18 mouse cellular contexts compared by ENCODE assay signal in the genomic region with DNA sequence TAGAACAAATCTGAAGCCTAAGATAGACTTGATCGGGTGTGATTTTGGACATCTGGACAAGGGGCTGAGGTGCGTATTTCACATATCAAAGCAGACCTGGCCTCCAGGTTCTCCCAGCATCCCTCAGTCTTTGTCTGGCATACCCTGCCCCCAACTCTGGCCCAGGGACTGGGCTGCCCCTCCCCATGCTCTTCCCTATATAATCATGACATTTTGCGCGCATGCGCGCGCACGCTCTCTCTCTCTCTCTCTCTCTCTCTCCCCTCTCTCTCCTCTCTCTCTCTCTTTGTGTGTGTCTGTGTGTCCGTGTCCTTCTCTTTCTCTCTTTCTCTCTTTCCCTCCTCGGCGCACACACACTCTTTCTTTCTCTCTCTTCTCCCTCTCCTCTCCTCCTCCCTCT. TPM values are rescaled to one million over a fixed set of nuclear protein-coding genes. Genes with fewer than 3 reads are reported as not detected.
DNase-seq lines count a peak whose midpoint lies in the region; ATAC-seq and TF ChIP-seq lines count a peak whose summit lies in the region.
"Had no signal": no experiment of that assay in that cellular context is flagged by ENCODE, and none has a peak within 500 bp of the region (broad histone marks: within the 10 kb centered on the region; RNA-seq: fewer than 3 reads in every experiment).

No protein-coding gene starts in this region.

- no peak for DNase-seq in hindbrain, embryonic 11.5 days (ENCODE audit: low spot score)
- peak; percentile 33 for DNase-seq in hindbrain, postnatal 0 days (ENCODE audit: low spot score)
- DNase-seq in MN1 (ENCODE audit: low spot score), result no peak
- DNase-seq in heart, postnatal 4 days, result no peak
- no peak for DNase-seq in right cerebral cortex, adult 18-20 months
- DNase-seq: adrenal gland, adult 8-10 months; cerebellum, adult 8-10 months; liver, embryonic 13.5 days had no signal

- H3K9ac ChIP-seq in hindbrain, embryonic 13.5 days, result 0 out of 2 replicates have a peak overlapping the region, but pooled peaks have one; percentile 39
- no peak overlapping the region for H3K9ac ChIP-seq in hindbrain, embryonic 11.5 days (ENCODE audit: low read depth, low read length)
- no peak overlapping the region for H3K9ac ChIP-seq in forebrain, embryonic 12.5 days
- no peak overlapping the region; the same call in 1 of the 2 replicates for H3K9ac ChIP-seq in hindbrain, postnatal 0 days (replicated peaks; ENCODE audit: low read length)
- H3K9ac ChIP-seq in neural tube, embryonic 12.5 days, result no peak overlapping the region
- H3K9ac ChIP-seq: kidney, embryonic 15.5 days; liver, embryonic 13.5 days; stomach, embryonic 15.5 days had no signal

- WGBS in hindbrain, embryonic 13.5 days, result 77% methylated on average over 11 of the region's 11 CpGs
- 91% methylated on average over 11 of the region's 11 CpGs for WGBS in hindbrain, embryonic 11.5 days
- WGBS in forebrain, embryonic 12.5 days, result 83% methylated on average over 11 of the region's 11 CpGs
- WGBS in hindbrain, postnatal 0 days, result 75% methylated on average over 11 of the region's 11 CpGs
- 78% methylated on average over 11 of the region's 11 CpGs for WGBS in neural tube, embryonic 12.5 days

- no peaks in the 10 kb centered on the region for H3K27me3 ChIP-seq in hindbrain, embryonic 13.5 days
- no peaks in the 10 kb centered on the region for H3K27me3 ChIP-seq in hindbrain, embryonic 11.5 days (ENCODE audit: control insufficient read depth, insufficient read depth, low read length)
- no peaks in the 10 kb centered on the region for H3K27me3 ChIP-seq in forebrain, embryonic 12.5 days
- no peaks in the 10 kb centered on the region for H3K27me3 ChIP-seq in hindbrain, postnatal 0 days (ENCODE audit: insufficient read depth, low read length)
- no peaks in the 10 kb centered on the region for H3K27me3 ChIP-seq in neural tube, embryonic 12.5 days (replicated peaks)
- H3K27me3 ChIP-seq: kidney, embryonic 15.5 days; stomach, embryonic 15.5 days had no signal

- 0 out of 2 replicates have a peak, but pooled peaks have one; percentile 46 for ATAC-seq in hindbrain, embryonic 13.5 days (ENCODE audit: low FRiP score)
- ATAC-seq in hindbrain, embryonic 11.5 days (ENCODE audit: low FRiP score), result no peak
- ATAC-seq in forebrain, embryonic 12.5 days (ENCODE audit: low FRiP score), result peak; percentile 43; the same call in 1 of the 2 replicates
- ATAC-seq in hindbrain, postnatal 0 days, result peak; percentile 41; the same call in 1 of the 2 replicates
- ATAC-seq in neural tube, embryonic 12.5 days (ENCODE audit: low FRiP score, low read depth), result peak; percentile 76
- ATAC-seq: inflammation-experienced regulatory T-cells, adult 6 months had no signal

- H3K27ac ChIP-seq in hindbrain, embryonic 13.5 days, result peak overlapping the region; percentile 83
- no peak overlapping the region for H3K27ac ChIP-seq in hindbrain, embryonic 11.5 days (ENCODE audit: low read depth, low read length)
- peak overlapping the region; percentile 76 for H3K27ac ChIP-seq in forebrain, embryonic 12.5 days
- peak overlapping the region; percentile 43 for H3K27ac ChIP-seq in hindbrain, postnatal 0 days
- peak overlapping the region; percentile 67 for H3K27ac ChIP-seq in neural tube, embryonic 12.5 days
- H3K27ac ChIP-seq: kidney, embryonic 15.5 days; liver, embryonic 13.5 days; stomach, embryonic 15.5 days had no signal

- H3K36me3 ChIP-seq in hindbrain, embryonic 13.5 days, result no peaks in the 10 kb centered on the region
- H3K36me3 ChIP-seq in hindbrain, embryonic 11.5 days (ENCODE audit: control insufficient read depth, insufficient read depth, low read length), result no peaks in the 10 kb centered on the region
- H3K36me3 ChIP-seq in forebrain, embryonic 12.5 days (replicated peaks), result no peaks in the 10 kb centered on the region
- H3K36me3 ChIP-seq in hindbrain, postnatal 0 days (ENCODE audit: insufficient read depth, low read length), result no peaks in the 10 kb centered on the region
- no peaks in the 10 kb centered on the region for H3K36me3 ChIP-seq in neural tube, embryonic 12.5 days
- H3K36me3 ChIP-seq: kidney, embryonic 15.5 days; liver, embryonic 13.5 days; stomach, embryonic 15.5 days had no signal

- TF ChIP-seq CTCF in hindbrain, postnatal 0 days (IDR thresholded peaks at IDR 0.05; ENCODE audit: low read depth), result no peak

- H3K4me3 ChIP-seq in hindbrain, embryonic 13.5 days, result no peak overlapping the region
- no peak overlapping the region for H3K4me3 ChIP-seq in hindbrain, embryonic 11.5 days (ENCODE audit: low read depth, low read length)
- H3K4me3 ChIP-seq in forebrain, embryonic 12.5 days (replicated peaks), result no peak overlapping the region
- no peak overlapping the region for H3K4me3 ChIP-seq in hindbrain, postnatal 0 days (ENCODE audit: low read length)
- no peak overlapping the region for H3K4me3 ChIP-seq in neural tube, embryonic 12.5 days
- H3K4me3 ChIP-seq: kidney, embryonic 15.5 days; liver, embryonic 13.5 days; stomach, embryonic 15.5 days had no signal

- H3K4me2 ChIP-seq in hindbrain, embryonic 13.5 days, result no peak overlapping the region
- no peak overlapping the region for H3K4me2 ChIP-seq in hindbrain, embryonic 11.5 days (replicated peaks; ENCODE audit: low read depth, low read length)
- H3K4me2 ChIP-seq in forebrain, embryonic 12.5 days, result no peak overlapping the region
- no peak overlapping the region for H3K4me2 ChIP-seq in hindbrain, postnatal 0 days (ENCODE audit: low read depth, low read length)
- 0 out of 2 replicates have a peak overlapping the region, but pooled peaks have one; percentile 18 for H3K4me2 ChIP-seq in neural tube, embryonic 12.5 days (replicated peaks)
- H3K4me2 ChIP-seq: kidney, embryonic 15.5 days; liver, embryonic 13.5 days; stomach, embryonic 15.5 days had no signal

- peaks cover 26% of the 10 kb centered on the region for H3K4me1 ChIP-seq in hindbrain, embryonic 13.5 days (replicated peaks)
- H3K4me1 ChIP-seq in hindbrain, embryonic 11.5 days (replicated peaks; ENCODE audit: control insufficient read depth, insufficient read depth, low read length), result no peaks in the 10 kb centered on the region; the same call in 1 of the 2 replicates
- H3K4me1 ChIP-seq in forebrain, embryonic 12.5 days, result peaks cover 24% of the 10 kb centered on the region
- no peaks in the 10 kb centered on the region for H3K4me1 ChIP-seq in hindbrain, postnatal 0 days (ENCODE audit: insufficient read depth, low read length)
- peaks cover 17% of the 10 kb centered on the region for H3K4me1 ChIP-seq in neural tube, embryonic 12.5 days
- H3K4me1 ChIP-seq: kidney, embryonic 15.5 days; stomach, embryonic 15.5 days had no signal

- H3K9me3 ChIP-seq in hindbrain, embryonic 13.5 days, result no peaks in the 10 kb centered on the region
- H3K9me3 ChIP-seq in hindbrain, embryonic 11.5 days (ENCODE audit: control insufficient read depth, low read length), result no peaks in the 10 kb centered on the region
- no peaks in the 10 kb centered on the region for H3K9me3 ChIP-seq in forebrain, embryonic 12.5 days
- H3K9me3 ChIP-seq in hindbrain, postnatal 0 days (ENCODE audit: low read length), result no peaks in the 10 kb centered on the region
- H3K9me3 ChIP-seq in neural tube, embryonic 12.5 days, result no peaks in the 10 kb centered on the region
- H3K9me3 ChIP-seq: kidney, embryonic 15.5 days; liver, embryonic 13.5 days; stomach, embryonic 15.5 days had no signal

RNA-seq across cellular contexts. Expression of gene Mc3r, which starts 21.6 kb away (rescaled TPM):
- 0.06 TPM in 2 replicates for polyA plus RNA-seq in hindbrain, embryonic 13.5 days (2015; fragmentation: Nextera tagmentation; extraction: Ambion mirVana)
- polyA plus RNA-seq in hindbrain, embryonic 11.5 days (2014; fragmentation: Nextera tagmentation; extraction: Ambion mirVana), result not detected in 2 replicates
- polyA plus RNA-seq in forebrain, embryonic 12.5 days (2016; fragmentation: Nextera tagmentation; extraction: Ambion mirVana), result 0.09 TPM in 1 of 2 replicates, not detected in the other
- 0.31 TPM in 1 of 2 replicates, not detected in the other for total RNA-seq in hindbrain, postnatal 0 days (2014; rRNA removed)
- polyA plus RNA-seq in hindbrain, postnatal 0 days (2015; fragmentation: Nextera tagmentation; extraction: Ambion mirVana), result 0.30 and 0.38 TPM in 2 replicates
- polyA plus RNA-seq in neural tube, embryonic 12.5 days (2016; fragmentation: Nextera tagmentation; extraction: Ambion mirVana), result not detected in 2 replicates
- not detected for total RNA-seq in heart, postnatal 4 days (2021)
- total RNA-seq: adrenal gland, adult 8-10 months; megakaryocyte, adult 5-6 weeks had no signal
- polyA plus RNA-seq: gonadal fat pad, adult 2 months; heart, embryonic 14.5 days; inflammation-experienced regulatory T-cells, adult 6 months; kidney, embryonic 15.5 days; lung, embryonic 16.5 days; stomach, embryonic 15.5 days had no signal
